Mouse (Mus musculus) T-helper 17 cell (primary cell): ENCODE measurements at regions not wholly inside any gene's neighbourhood (a gene's known extent, or its start where the extent isn't known, plus 50 kb on each side); places are given as distances from the start of the nearest gene placed in this dataset.

Experiments used
- in situ Hi-C, 2 experiments: fragments of 300-600 bp; cut with MboI, MseI; formaldehyde crosslinking; loops; 1 replicate in 1 of 2; 2 replicates in 1 of 2; pipeline ENCODE4 v1.15.1; 2025; ENCODE audit warnings: high pct_unique_total_duplicates in 2 of 2

- in situ Hi-C loops = no loop called here
Measured at GRCm38 (mm10) chr6:117237096-117237495, 68.8 kb downstream of the Cxcl12 start.

- in situ Hi-C loops = no loop called here
Measured at GRCm38 (mm10) chr6:117241206-117241605, 72.9 kb downstream of the Cxcl12 start.

- in situ Hi-C loops = no loop called here
Measured at GRCm38 (mm10) chr6:117245398-117245797, 77.1 kb downstream of the Cxcl12 start.

- in situ Hi-C loops = no loop called here
Measured at GRCm38 (mm10) chr6:117245849-117246248, 77.5 kb downstream of the Cxcl12 start.

- in situ Hi-C loops = no loop called here
Measured at GRCm38 (mm10) chr6:117249230-117249921, 81.0 kb downstream of the Cxcl12 start.

- in situ Hi-C loops = no loop called here
Measured at GRCm38 (mm10) chr6:117250051-117250450, 81.7 kb downstream of the Cxcl12 start.

GRCm38 (mm10) chr6:117251383-117251925, 83.1 kb downstream of the Cxcl12 start:
- in situ Hi-C loops = no loop called here

- in situ Hi-C loops = no loop called here
Measured at GRCm38 (mm10) chr6:117252361-117252760, 84.0 kb downstream of the Cxcl12 start.

GRCm38 (mm10) chr6:117253036-117253435, 84.7 kb downstream of the Cxcl12 start:
- in situ Hi-C loops = no loop called here

- in situ Hi-C loops = no loop called here
Measured at GRCm38 (mm10) chr6:117253586-117254330, 85.4 kb downstream of the Cxcl12 start.

- in situ Hi-C loops = no loop called here
Measured at GRCm38 (mm10) chr6:117254620-117255228, 86.4 kb downstream of the Cxcl12 start.

- in situ Hi-C loops = no loop called here
Measured at GRCm38 (mm10) chr6:117255399-117256098, 87.2 kb downstream of the Cxcl12 start.

GRCm38 (mm10) chr6:117256099-117256471, 87.8 kb downstream of the Cxcl12 start:
- in situ Hi-C loops = no loop called here

GRCm38 (mm10) chr6:117257591-117257990, 89.3 kb downstream of the Cxcl12 start:
- in situ Hi-C loops = no loop called here

- in situ Hi-C loops = loop anchor here in 1 of 2 experiments (10.0 kb wide), 1 partner anchor 1347 kb away; no protein-coding TSS in a partner anchor
Measured at GRCm38 (mm10) chr6:117267906-117268305, 99.6 kb downstream of the Cxcl12 start.

- in situ Hi-C loops = loop anchor here in 1 of 2 experiments (10.0 kb wide), 1 partner anchor 1346 kb away; no protein-coding TSS in a partner anchor
Measured at GRCm38 (mm10) chr6:117268376-117268775, 100.0 kb downstream of the Cxcl12 start.

GRCm38 (mm10) chr6:117270261-117270660, 101.9 kb downstream of the Cxcl12 start:
- in situ Hi-C loops = no loop called here

GRCm38 (mm10) chr6:117271562-117272226, 103.4 kb downstream of the Cxcl12 start:
- in situ Hi-C loops = no loop called here

GRCm38 (mm10) chr6:117272227-117272955, 104.1 kb downstream of the Cxcl12 start:
- in situ Hi-C loops = no loop called here

- in situ Hi-C loops = no loop called here
Measured at GRCm38 (mm10) chr6:117275915-117276314, 107.6 kb downstream of the Cxcl12 start.
